Mouse (Mus musculus): ENCODE results near the gene Plac8. TPM values are rescaled to one million over a fixed set of nuclear protein-coding genes. Genes with fewer than 3 reads are reported as not detected.

The Plac8 gene
- polyA plus RNA-seq, 1 experiment from 2014 or later, result 92.7 TPM

- TF ChIP-seq CTCF (IDR thresholded peaks at IDR 0.05), result no peak
- ATAC-seq, result no peak
- in situ Hi-C loops (cut with MboI; ENCODE audit: low pct_unique_long_range_greater_than_20kb), result no loop called here
- ChIA-PET CTCF (no interaction called here), POLR2A (no interaction called here)
- no peak for DNase-seq (ENCODE audit: low read depth, low spot score)
- no peaks in the 10 kb centered on the region for H3K27me3 ChIP-seq
These were observed 27.0 kb upstream of the Plac8 start for GRCm38 (mm10) chr5:100598961-100599463.

GRCm38 (mm10) chr5:100597886-100598485, 25.9 kb upstream of the Plac8 start:
- in situ Hi-C loops (cut with MboI; ENCODE audit: low pct_unique_long_range_greater_than_20kb), result no loop called here
- ChIA-PET CTCF (no interaction called here), POLR2A (no interaction called here)
- no peaks in the 10 kb centered on the region for H3K27me3 ChIP-seq
- TF ChIP-seq CTCF (IDR thresholded peaks at IDR 0.05), result no peak
- DNase-seq (ENCODE audit: low read depth, low spot score) (no peak), ATAC-seq (no peak)

DNA sequence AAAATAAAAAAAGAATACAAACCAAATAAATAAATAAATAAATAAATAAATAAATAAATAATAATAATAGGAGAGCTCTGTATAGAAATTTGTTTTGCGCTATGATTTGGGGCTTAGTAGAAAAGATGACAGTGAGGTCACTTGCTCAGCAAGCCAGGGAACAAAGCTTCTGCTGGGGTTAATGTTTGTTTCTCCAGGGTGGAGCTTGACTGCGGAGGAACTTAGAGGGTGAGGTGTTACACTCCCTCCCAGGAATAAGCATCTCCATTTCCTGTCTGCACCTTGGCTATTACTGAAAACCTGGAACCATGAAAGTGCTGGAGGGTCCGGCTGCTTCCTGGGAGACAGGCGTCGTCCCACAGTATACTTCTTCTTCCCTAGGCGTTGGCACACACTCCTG, 24.0 kb upstream of the Plac8 start:
- CTCF ChIA-PET, result interaction anchor here (0.9 to 1.9 kb wide), 2 partner anchors 16 to 22 kb away, joined by 3 to 5 read pairs; no protein-coding TSS in a partner anchor
- in situ Hi-C loops (cut with MboI; ENCODE audit: low pct_unique_long_range_greater_than_20kb), result no loop called here
- no peak for DNase-seq (ENCODE audit: low read depth, low spot score)
- TF ChIP-seq CTCF (IDR thresholded peaks at IDR 0.05), result no peak
- POLR2A ChIA-PET, result interaction anchor here (0.9 kb wide), 1 partner anchor 28 kb away, joined by 3 read pairs; no protein-coding TSS in a partner anchor
- no peaks in the 10 kb centered on the region for H3K27me3 ChIP-seq
- no peak for ATAC-seq

GRCm38 (mm10) chr5:100594803-100595467, 22.9 kb upstream of the Plac8 start:
- no peak for TF ChIP-seq CTCF (IDR thresholded peaks at IDR 0.05)
- no peaks in the 10 kb centered on the region for H3K27me3 ChIP-seq
- DNase-seq (ENCODE audit: low read depth, low spot score) (no peak), ATAC-seq (no peak)
- CTCF ChIA-PET, result interaction anchor here (1.2 kb wide), 1 partner anchor 9 kb away, joined by 4 read pairs; no protein-coding TSS in a partner anchor
- in situ Hi-C loops (cut with MboI; ENCODE audit: low pct_unique_long_range_greater_than_20kb), result no loop called here
- POLR2A ChIA-PET, result no interaction called here

GRCm38 (mm10) chr5:100590505-100590904, 18.5 kb upstream of the Plac8 start:
- ATAC-seq (no peak), DNase-seq (ENCODE audit: low read depth, low spot score) (no peak)
- no peak for TF ChIP-seq CTCF (IDR thresholded peaks at IDR 0.05)
- POLR2A ChIA-PET, result interaction anchor here (0.7 kb wide), 1 partner anchor 14 kb away, joined by 3 read pairs; no protein-coding TSS in a partner anchor
- in situ Hi-C loops (cut with MboI; ENCODE audit: low pct_unique_long_range_greater_than_20kb), result no loop called here
- CTCF ChIA-PET, result no interaction called here
- no peaks in the 10 kb centered on the region for H3K27me3 ChIP-seq

DNA sequence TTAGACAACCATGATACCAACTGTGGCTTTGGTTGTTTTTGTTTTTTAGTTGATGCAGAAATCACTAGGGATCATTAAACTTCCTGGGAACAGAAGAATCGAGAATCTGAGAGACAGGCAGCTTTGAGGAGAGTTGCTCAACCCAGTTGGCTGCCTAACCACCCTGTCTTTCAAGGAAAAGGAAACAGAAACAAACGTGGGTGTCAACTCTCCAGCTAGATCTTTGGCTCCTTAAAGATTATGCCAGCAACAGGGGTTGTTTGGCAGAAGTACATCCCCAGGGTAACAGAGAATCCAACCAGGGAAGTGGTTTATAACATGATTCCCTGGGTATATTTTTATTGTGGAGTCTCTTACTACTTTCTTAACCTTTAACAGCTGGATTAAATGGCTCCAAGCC, 15.6 kb upstream of the Plac8 start:
- TF ChIP-seq CTCF (IDR thresholded peaks at IDR 0.05), result no peak
- in situ Hi-C loops (cut with MboI; ENCODE audit: low pct_unique_long_range_greater_than_20kb), result no loop called here
- ATAC-seq (no peak), DNase-seq (ENCODE audit: low read depth, low spot score) (no peak)
- ChIA-PET CTCF (no interaction called here), POLR2A (no interaction called here)
- no peaks in the 10 kb centered on the region for H3K27me3 ChIP-seq

DNA sequence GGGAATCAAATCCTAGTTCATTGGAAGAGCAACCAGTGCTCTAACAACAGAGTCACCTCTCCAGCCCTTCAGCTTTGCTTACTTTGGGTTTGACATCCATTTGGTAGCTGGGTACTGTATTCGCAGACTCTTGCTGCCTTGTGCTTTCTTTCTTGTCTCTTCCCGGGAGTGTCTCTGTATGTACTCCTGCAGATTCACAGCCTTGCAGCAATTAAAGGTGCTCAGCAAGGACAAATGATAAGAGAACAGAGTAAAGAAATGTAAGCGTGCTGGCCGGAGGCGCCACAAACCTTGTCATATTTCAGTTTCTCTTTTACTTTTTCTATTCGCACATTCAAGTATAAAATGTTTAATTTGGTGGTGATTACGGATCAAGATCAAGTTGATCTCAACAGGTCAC, 15.1 kb upstream of the Plac8 start:
- H3K27me3 ChIP-seq, result no peaks in the 10 kb centered on the region
- in situ Hi-C loops (cut with MboI; ENCODE audit: low pct_unique_long_range_greater_than_20kb), result no loop called here
- TF ChIP-seq CTCF (IDR thresholded peaks at IDR 0.05), result no peak
- DNase-seq (ENCODE audit: low read depth, low spot score), result no peak
- no peak for ATAC-seq
- CTCF ChIA-PET, result no interaction called here
- POLR2A ChIA-PET, result no interaction called here

- TF ChIP-seq CTCF (IDR thresholded peaks at IDR 0.05), result no peak
- H3K27me3 ChIP-seq, result no peaks in the 10 kb centered on the region
- POLR2A ChIA-PET, result no interaction called here
- in situ Hi-C loops (cut with MboI; ENCODE audit: low pct_unique_long_range_greater_than_20kb), result no loop called here
- CTCF ChIA-PET, result interaction anchor here (1.4 kb wide), 1 partner anchor 9 kb away, joined by 4 read pairs; no protein-coding TSS in a partner anchor
- DNase-seq (ENCODE audit: low read depth, low spot score) (no peak), ATAC-seq (no peak)
These were observed 13.6 kb upstream of the Plac8 start for GRCm38 (mm10) chr5:100585657-100586056.

- no peaks in the 10 kb centered on the region for H3K27me3 ChIP-seq
- CTCF ChIA-PET, result interaction anchor here (0.7 to 1.6 kb wide), 3 partner anchors 9 to 14 kb away, joined by 3 to 4 read pairs (median 3); partner anchors contain the start of gene Plac8
- POLR2A ChIA-PET, result no interaction called here
- in situ Hi-C loops (cut with MboI; ENCODE audit: low pct_unique_long_range_greater_than_20kb), result no loop called here
- DNase-seq (ENCODE audit: low read depth, low spot score) (no peak), ATAC-seq (no peak)
- TF ChIP-seq CTCF (IDR thresholded peaks at IDR 0.05), result no peak
These were observed 13.2 kb upstream of the Plac8 start for GRCm38 (mm10) chr5:100585206-100585644.

DNA sequence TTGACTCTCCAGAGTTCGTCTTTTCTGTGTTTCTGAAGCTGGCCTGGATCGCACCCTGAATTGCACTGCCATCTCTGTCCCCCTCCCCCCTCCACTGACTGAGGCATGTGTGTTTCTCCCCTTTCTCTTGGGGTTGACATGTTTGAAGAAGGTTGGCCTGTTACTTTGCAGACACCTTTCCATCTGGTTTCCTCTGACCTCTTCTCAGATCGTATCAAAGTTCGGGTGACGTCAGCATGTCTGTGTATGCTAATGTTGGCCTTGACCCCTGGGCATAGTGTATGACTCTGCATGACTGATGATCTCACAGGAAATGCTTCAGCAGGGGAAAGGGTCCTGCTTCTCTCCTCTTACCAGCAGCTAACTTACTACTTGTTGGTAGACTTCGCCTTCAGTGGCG, 11.0 kb upstream of the Plac8 start:
- no peak for ATAC-seq
- in situ Hi-C loops (cut with MboI; ENCODE audit: low pct_unique_long_range_greater_than_20kb), result no loop called here
- DNase-seq (ENCODE audit: low read depth, low spot score), result no peak
- no peak for TF ChIP-seq CTCF (IDR thresholded peaks at IDR 0.05)
- CTCF ChIA-PET, result interaction anchor here (1.4 to 1.5 kb wide), 2 partner anchors 15 to 24 kb away, joined by 3 read pairs; no protein-coding TSS in a partner anchor
- POLR2A ChIA-PET, result no interaction called here
- H3K27me3 ChIP-seq, result no peaks in the 10 kb centered on the region

- DNase-seq (ENCODE audit: low read depth, low spot score), result no peak
- no peak for ATAC-seq
- H3K27me3 ChIP-seq, result no peaks in the 10 kb centered on the region
- in situ Hi-C loops (cut with MboI; ENCODE audit: low pct_unique_long_range_greater_than_20kb), result no loop called here
- CTCF ChIA-PET, result interaction anchor here (1.4 to 1.5 kb wide), 2 partner anchors 15 to 19 kb away, joined by 3 to 4 read pairs; no protein-coding TSS in a partner anchor
- POLR2A ChIA-PET, result no interaction called here
- no peak for TF ChIP-seq CTCF (IDR thresholded peaks at IDR 0.05)
These were observed 10.4 kb upstream of the Plac8 start for GRCm38 (mm10) chr5:100582435-100582826.

Data from Patski (cell line).